Mouse (Mus musculus): ENCODE data around the gene C1qtnf3. TPM values are rescaled to one million over a fixed set of nuclear protein-coding genes. Genes with fewer than 3 reads are reported as not detected.
A peak's percentile ranks its signal among the peaks of the same experiment; 100 is the strongest.

C1qtnf3 gene
- total and polyA plus RNA-seq, 2 experiments: 0.05 TPM; not detected in 1

- DNase-seq (ENCODE audit: extremely low read depth, low read depth, low spot score): peak; percentile 80
- no peaks in the 10 kb centered on the region for H3K27me3 ChIP-seq (ENCODE audit: control insufficient read depth, insufficient read depth, low read length)
- H3K36me3 ChIP-seq (ENCODE audit: control insufficient read depth, insufficient read depth, low read length): no peaks in the 10 kb centered on the region
- H3K4me1 ChIP-seq (ENCODE audit: control insufficient read depth, insufficient read depth, low read length): peaks cover 29% of the 10 kb centered on the region
- WGBS: 4% methylated on average over 4 of the region's 4 CpGs
- H3K79me2 ChIP-seq (ENCODE audit: control insufficient read depth, insufficient read depth, low read length): no peaks in the 10 kb centered on the region
- H3K4me3 ChIP-seq (ENCODE audit: insufficient read depth, low read depth, low read length): no peak overlapping the region
- H3K9ac ChIP-seq (ENCODE audit: low read depth, low read length): no peak overlapping the region
- TF ChIP-seq POLR2A (IDR thresholded peaks at IDR 0.05; ENCODE audit: extremely low read depth, insufficient read depth, low read length) (no peak), CTCF (IDR thresholded peaks at IDR 0.05; ENCODE audit: low read depth, low read length) (peak; percentile 51)
- no peak overlapping the region for H3K27ac ChIP-seq (replicated peaks; ENCODE audit: insufficient read depth, low read depth, low read length)
These were observed 31.1 kb upstream of the C1qtnf3 start for GRCm38 (mm10) chr15:10921064-10921463.

DNA sequence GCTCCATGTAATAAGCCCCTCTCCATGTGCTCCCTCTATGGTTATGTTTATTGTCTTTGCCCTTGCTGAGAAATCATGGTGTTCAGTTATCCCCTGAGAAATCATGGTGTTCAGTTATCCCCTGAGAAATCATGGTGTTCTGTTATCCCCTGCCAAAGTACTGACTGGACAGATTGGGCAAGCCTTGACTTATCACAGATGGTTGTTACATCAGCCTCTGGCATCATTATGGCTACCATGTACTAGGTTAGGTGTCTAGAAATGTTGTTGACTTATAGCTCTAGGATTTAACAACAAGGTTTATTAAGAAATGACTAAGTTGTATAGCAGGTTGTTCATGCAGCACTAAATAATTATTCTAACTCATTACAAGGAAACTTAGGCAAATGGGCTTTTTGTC, 30.1 kb upstream of the C1qtnf3 start:
- peaks cover 21% of the 10 kb centered on the region for H3K4me1 ChIP-seq (ENCODE audit: control insufficient read depth, insufficient read depth, low read length)
- H3K27me3 ChIP-seq (ENCODE audit: control insufficient read depth, insufficient read depth, low read length): no peaks in the 10 kb centered on the region
- H3K79me2 ChIP-seq (ENCODE audit: control insufficient read depth, insufficient read depth, low read length): no peaks in the 10 kb centered on the region
- no peaks in the 10 kb centered on the region for H3K36me3 ChIP-seq (ENCODE audit: control insufficient read depth, insufficient read depth, low read length)
- H3K4me3 ChIP-seq (ENCODE audit: insufficient read depth, low read depth, low read length): no peak overlapping the region
- DNase-seq (ENCODE audit: extremely low read depth, low read depth, low spot score): peak; percentile 62
- no peak overlapping the region for H3K9ac ChIP-seq (ENCODE audit: low read depth, low read length)
- TF ChIP-seq CTCF (IDR thresholded peaks at IDR 0.05; ENCODE audit: low read depth, low read length) (no peak), POLR2A (IDR thresholded peaks at IDR 0.05; ENCODE audit: extremely low read depth, insufficient read depth, low read length) (no peak)
- H3K27ac ChIP-seq (replicated peaks; ENCODE audit: insufficient read depth, low read depth, low read length): no peak overlapping the region

DNA sequence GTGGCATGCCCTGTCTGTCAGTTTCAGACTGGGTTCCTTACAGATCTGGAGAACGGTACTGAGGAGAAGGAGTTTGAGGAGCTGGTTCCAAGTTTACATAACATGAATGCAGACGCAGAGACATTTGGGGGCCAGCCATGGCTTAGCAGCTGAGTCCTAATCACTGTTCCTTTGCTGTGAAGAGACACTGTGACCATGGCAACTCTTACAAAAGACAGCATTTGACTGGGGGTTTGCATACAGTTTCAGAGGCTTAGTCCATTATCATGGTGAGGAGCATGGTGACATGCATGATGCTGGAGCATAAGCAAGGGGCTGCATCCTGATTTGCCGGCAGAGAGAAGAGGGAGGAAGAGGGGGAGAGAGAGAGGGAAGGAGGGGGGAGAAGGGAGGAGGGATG, 29.6 kb upstream of the C1qtnf3 start:
- TF ChIP-seq CTCF (IDR thresholded peaks at IDR 0.05; ENCODE audit: low read depth, low read length) (no peak), POLR2A (IDR thresholded peaks at IDR 0.05; ENCODE audit: extremely low read depth, insufficient read depth, low read length) (no peak)
- 75% methylated on average over 3 of the region's 3 CpGs for WGBS
- Histone ChIP-seq H3K9ac (ENCODE audit: low read depth, low read length) (no peak overlapping the region), H3K27ac (replicated peaks; ENCODE audit: insufficient read depth, low read depth, low read length) (no peak overlapping the region), H3K27me3 (ENCODE audit: control insufficient read depth, insufficient read depth, low read length) (no peaks in the 10 kb centered on the region), H3K4me1 (ENCODE audit: control insufficient read depth, insufficient read depth, low read length) (peaks cover 20% of the 10 kb centered on the region), H3K4me3 (ENCODE audit: insufficient read depth, low read depth, low read length) (no peak overlapping the region), H3K79me2 (ENCODE audit: control insufficient read depth, insufficient read depth, low read length) (no peaks in the 10 kb centered on the region), H3K36me3 (ENCODE audit: control insufficient read depth, insufficient read depth, low read length) (no peaks in the 10 kb centered on the region)
- DNase-seq (ENCODE audit: extremely low read depth, low read depth, low spot score): no peak

- WGBS: 74% methylated on average over 4 of the region's 4 CpGs
- Histone ChIP-seq H3K36me3 (ENCODE audit: control insufficient read depth, insufficient read depth, low read length) (no peaks in the 10 kb centered on the region), H3K27ac (replicated peaks; ENCODE audit: insufficient read depth, low read depth, low read length) (peak overlapping the region; percentile 31; the same call in 1 of the 2 replicates), H3K4me1 (ENCODE audit: control insufficient read depth, insufficient read depth, low read length) (peaks cover 19% of the 10 kb centered on the region), H3K4me3 (ENCODE audit: insufficient read depth, low read depth, low read length) (no peak overlapping the region), H3K79me2 (ENCODE audit: control insufficient read depth, insufficient read depth, low read length) (no peaks in the 10 kb centered on the region), H3K9ac (ENCODE audit: low read depth, low read length) (no peak overlapping the region), H3K27me3 (ENCODE audit: control insufficient read depth, insufficient read depth, low read length) (no peaks in the 10 kb centered on the region)
- DNase-seq (ENCODE audit: extremely low read depth, low read depth, low spot score): peak; percentile 69
- TF ChIP-seq POLR2A (IDR thresholded peaks at IDR 0.05; ENCODE audit: extremely low read depth, insufficient read depth, low read length): no peak
- no peak for TF ChIP-seq CTCF (IDR thresholded peaks at IDR 0.05; ENCODE audit: low read depth, low read length)
These were observed 28.8 kb upstream of the C1qtnf3 start for GRCm38 (mm10) chr15:10923076-10923995.

GRCm38 (mm10) chr15:10927325-10927724, 24.8 kb upstream of the C1qtnf3 start:
- no peaks in the 10 kb centered on the region for H3K27me3 ChIP-seq (ENCODE audit: control insufficient read depth, insufficient read depth, low read length)
- H3K4me1 ChIP-seq (ENCODE audit: control insufficient read depth, insufficient read depth, low read length): peaks cover 5% of the 10 kb centered on the region
- H3K79me2 ChIP-seq (ENCODE audit: control insufficient read depth, insufficient read depth, low read length): no peaks in the 10 kb centered on the region
- 60% methylated on average over 8 of the region's 8 CpGs for WGBS
- no peak for TF ChIP-seq POLR2A (IDR thresholded peaks at IDR 0.05; ENCODE audit: extremely low read depth, insufficient read depth, low read length)
- H3K4me3 ChIP-seq (ENCODE audit: insufficient read depth, low read depth, low read length): no peak overlapping the region
- DNase-seq (ENCODE audit: extremely low read depth, low read depth, low spot score): no peak
- no peak overlapping the region for H3K27ac ChIP-seq (replicated peaks; ENCODE audit: insufficient read depth, low read depth, low read length)
- H3K9ac ChIP-seq (ENCODE audit: low read depth, low read length): no peak overlapping the region
- H3K36me3 ChIP-seq (ENCODE audit: control insufficient read depth, insufficient read depth, low read length): no peaks in the 10 kb centered on the region
